In the genomic region with DNA sequence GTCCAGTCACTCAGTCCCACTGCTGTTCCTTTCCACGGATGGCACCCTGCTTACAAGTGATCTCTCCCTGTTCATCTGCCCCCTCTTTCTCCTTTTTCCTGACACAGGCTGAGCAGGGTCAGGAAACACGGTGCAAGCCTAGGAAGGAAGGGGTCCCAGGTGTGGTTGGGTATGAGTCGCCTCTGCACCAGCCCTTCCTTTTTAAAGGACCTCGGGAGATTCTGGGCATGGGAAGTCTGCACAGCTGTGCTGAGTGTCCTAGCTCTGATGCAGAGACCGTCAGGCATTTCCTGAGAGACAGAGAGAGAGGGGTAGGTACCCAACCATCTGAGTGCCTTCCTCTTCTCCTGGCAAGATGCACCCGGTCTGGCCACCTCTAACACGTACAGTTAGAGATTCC, we compare ENCODE assay signal across 9 mouse cellular contexts. TPM values are rescaled to one million over a fixed set of nuclear protein-coding genes. Genes with fewer than 3 reads are reported as not detected.
A peak's percentile ranks its signal among the peaks of the same experiment; 100 is the strongest.
DNase-seq lines count a peak whose midpoint lies in the region; ATAC-seq and TF ChIP-seq lines count a peak whose summit lies in the region.
"Had no signal": no experiment of that assay in that cellular context is flagged by ENCODE, and none has a peak within 500 bp of the region (broad histone marks: within the 10 kb centered on the region; RNA-seq: fewer than 3 reads in every experiment).

No protein-coding gene starts in this region.

- no peak for TF ChIP-seq CTCF in lung, embryonic 14.5 days (IDR thresholded peaks at IDR 0.05; ENCODE audit: low read depth)
- TF ChIP-seq CTCF in lung, adult 2 months (IDR thresholded peaks at IDR 0.05; ENCODE audit: insufficient read depth, low read length): no peak

- peaks cover 31% of the 10 kb centered on the region for H3K4me1 ChIP-seq in hindbrain, embryonic 10.5 days (replicated peaks)
- no peaks in the 10 kb centered on the region for H3K4me1 ChIP-seq in hindbrain, embryonic 11.5 days (replicated peaks; ENCODE audit: control insufficient read depth, insufficient read depth, low read length)
- H3K4me1 ChIP-seq in lung, embryonic 14.5 days (ENCODE audit: insufficient read depth): no peaks in the 10 kb centered on the region
- H3K4me1 ChIP-seq in lung, adult 2 months (ENCODE audit: control insufficient read depth, insufficient read depth, low read length): peaks cover 35% of the 10 kb centered on the region
- H3K4me1 ChIP-seq in limb, embryonic 15.5 days: peaks cover 41% of the 10 kb centered on the region

- no peak overlapping the region for H3K4me3 ChIP-seq in hindbrain, embryonic 10.5 days
- no peak overlapping the region for H3K4me3 ChIP-seq in hindbrain, embryonic 11.5 days (ENCODE audit: low read depth, low read length)
- no peak overlapping the region for H3K4me3 ChIP-seq in lung, embryonic 14.5 days (ENCODE audit: low read depth, low read length)
- no peak overlapping the region for H3K4me3 ChIP-seq in lung, adult 2 months (replicated peaks; ENCODE audit: extremely low read depth, low read depth, low read length)
- H3K4me3 ChIP-seq in limb, embryonic 15.5 days: no peak overlapping the region

- no peaks in the 10 kb centered on the region for H3K9me3 ChIP-seq in hindbrain, embryonic 10.5 days
- H3K9me3 ChIP-seq in hindbrain, embryonic 11.5 days (ENCODE audit: control insufficient read depth, low read length): no peaks in the 10 kb centered on the region
- no peaks in the 10 kb centered on the region for H3K9me3 ChIP-seq in lung, embryonic 14.5 days (ENCODE audit: low read depth, low read length)
- H3K9me3 ChIP-seq in limb, embryonic 15.5 days: no peaks in the 10 kb centered on the region

- H3K27ac ChIP-seq in hindbrain, embryonic 10.5 days: peak overlapping the region; percentile 41
- H3K27ac ChIP-seq in hindbrain, embryonic 11.5 days (ENCODE audit: low read depth, low read length): no peak overlapping the region
- peak overlapping the region; percentile 48 for H3K27ac ChIP-seq in lung, embryonic 14.5 days (ENCODE audit: low read depth)
- peak overlapping the region; percentile 8 for H3K27ac ChIP-seq in limb, embryonic 15.5 days

- 70% methylated on average over 7 of the region's 7 CpGs for WGBS in hindbrain, embryonic 10.5 days
- 69% methylated on average over 7 of the region's 7 CpGs for WGBS in hindbrain, embryonic 11.5 days
- WGBS in lung, embryonic 14.5 days: 48% methylated on average over 7 of the region's 7 CpGs
- 34% methylated on average over 7 of the region's 7 CpGs for WGBS in lung, adult 2 months
- 33% methylated on average over 7 of the region's 7 CpGs for WGBS in limb, embryonic 15.5 days

- no peak for DNase-seq in hindbrain, embryonic 10.5 days (ENCODE audit: low spot score)
- DNase-seq in hindbrain, embryonic 11.5 days (ENCODE audit: low spot score): no peak
- DNase-seq in lung, embryonic 14.5 days: peak; percentile 32
- no peak for DNase-seq in lung, adult 2 months
- DNase-seq in adrenal gland, postnatal 4 days (ENCODE audit: low spot score in 2 of 2): no peak
- DNase-seq: cerebellum, adult 8-10 months; gastrocnemius, postnatal 36 days had no signal

- ATAC-seq in hindbrain, embryonic 11.5 days (ENCODE audit: low FRiP score): no peak
- peak; percentile 53 for ATAC-seq in lung, embryonic 14.5 days (ENCODE audit: insufficient read depth)
- ATAC-seq in common myeloid progenitor, adult 5-6 weeks (replicated peaks; ENCODE audit: low read depth, poor library complexity, severe bottlenecking): 0 out of 2 replicates have a peak, but pooled peaks have one; percentile 5
- 0 out of 2 replicates have a peak, but pooled peaks have one; percentile 41 for ATAC-seq in limb, embryonic 15.5 days (ENCODE audit: insufficient number of reproducible peaks, low FRiP score, low TSS enrichment, low read depth)

- H3K4me2 ChIP-seq in hindbrain, embryonic 11.5 days (replicated peaks; ENCODE audit: low read depth, low read length): no peak overlapping the region
- peak overlapping the region; percentile 23; the same call in 1 of the 2 replicates for H3K4me2 ChIP-seq in lung, embryonic 14.5 days
- H3K4me2 ChIP-seq in limb, embryonic 15.5 days: no peak overlapping the region

- H3K9ac ChIP-seq in hindbrain, embryonic 11.5 days (ENCODE audit: low read depth, low read length): no peak overlapping the region
- no peak overlapping the region for H3K9ac ChIP-seq in lung, embryonic 14.5 days
- no peak overlapping the region for H3K9ac ChIP-seq in limb, embryonic 15.5 days

- H3K36me3 ChIP-seq in hindbrain, embryonic 10.5 days: no peaks in the 10 kb centered on the region
- no peaks in the 10 kb centered on the region for H3K36me3 ChIP-seq in hindbrain, embryonic 11.5 days (ENCODE audit: control insufficient read depth, insufficient read depth, low read length)
- H3K36me3 ChIP-seq in lung, embryonic 14.5 days (ENCODE audit: insufficient read depth): 0 out of 2 replicates have a peak, but pooled peaks cover 5% of the 10 kb centered on the region
- 0 out of 2 replicates have a peak, but pooled peaks cover 3% of the 10 kb centered on the region for H3K36me3 ChIP-seq in limb, embryonic 15.5 days

- no peaks in the 10 kb centered on the region for H3K27me3 ChIP-seq in hindbrain, embryonic 10.5 days (ENCODE audit: insufficient read depth, poor library complexity, severe bottlenecking)
- no peaks in the 10 kb centered on the region for H3K27me3 ChIP-seq in hindbrain, embryonic 11.5 days (ENCODE audit: control insufficient read depth, insufficient read depth, low read length)
- H3K27me3 ChIP-seq in lung, embryonic 14.5 days (ENCODE audit: insufficient read depth, low read length): no peaks in the 10 kb centered on the region
- H3K27me3 ChIP-seq in limb, embryonic 15.5 days: no peaks in the 10 kb centered on the region

- TF ChIP-seq POLR2A in lung, adult 2 months (IDR thresholded peaks at IDR 0.05; ENCODE audit: borderline replicate concordance, extremely low read depth, low read depth, low read length): no peak

RNA-seq across cellular contexts. Expression of gene Elk3, which starts 12.7 kb away (rescaled TPM):
- polyA plus RNA-seq in hindbrain, embryonic 10.5 days (2016; fragmentation: Nextera tagmentation; extraction: Ambion mirVana): 14.8 and 15.7 TPM in 2 replicates
- polyA plus RNA-seq in hindbrain, embryonic 11.5 days (2014; fragmentation: Nextera tagmentation; extraction: Ambion mirVana): 16.0 and 22.8 TPM in 2 replicates
- polyA plus RNA-seq in lung, embryonic 14.5 days (2014; fragmentation: Nextera tagmentation; extraction: Ambion mirVana): 55.3 and 57.7 TPM in 2 replicates
- 76.0 and 99.4 TPM in 2 replicates for polyA plus RNA-seq in lung, adult 2 months (2012; rRNA removed)
- total RNA-seq in common myeloid progenitor, adult 5-6 weeks (2017): 25.5 and 30.0 TPM in 2 replicates
- polyA plus RNA-seq in limb, embryonic 15.5 days (2015; fragmentation: Nextera tagmentation; extraction: Ambion mirVana): 36.2 and 36.3 TPM in 2 replicates
- 10 to 100 TPM; 71.3 to 72.3 TPM for total RNA-seq in adrenal gland, postnatal 4 days (2021)
